Mouse (Mus musculus): ENCODE measurements around the gene Dcdc2b.

GRCm38 (mm10) chr4:129610026-129610425, 4.0 kb downstream of the Dcdc2b start:
- TF ChIP-seq GATA1 (IDR thresholded peaks at IDR 0.05; ENCODE audit: borderline replicate concordance, low read length), result no peak
- TF ChIP-seq FLI1 (IDR thresholded peaks at IDR 0.05; ENCODE audit: low read length), result no peak
